ENCODE assay signal across 10 mouse cellular contexts in the genomic region with DNA sequence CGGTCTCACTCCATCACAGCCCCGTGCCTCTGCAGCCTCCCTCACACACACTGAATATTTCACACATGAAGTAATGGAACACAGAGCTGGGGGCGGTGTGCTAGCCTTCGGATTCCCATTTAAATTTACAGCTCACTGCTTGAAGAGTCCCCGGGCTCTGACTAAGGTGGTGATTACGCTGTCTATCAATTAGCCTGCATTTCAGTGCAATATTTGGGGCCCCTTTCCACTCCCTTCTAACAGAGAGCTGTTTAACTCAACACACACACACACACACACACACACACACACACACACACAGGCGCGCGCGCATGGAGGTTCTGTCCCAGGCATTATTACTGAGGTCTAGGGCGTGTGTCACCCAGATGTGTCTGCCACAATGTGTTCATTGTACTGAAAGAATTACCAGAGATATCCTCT. TPM values are rescaled to one million over a fixed set of nuclear protein-coding genes. Genes with fewer than 3 reads are reported as not detected.
DNase-seq lines count a peak whose midpoint lies in the region; ATAC-seq and TF ChIP-seq lines count a peak whose summit lies in the region.
"Had no signal": no experiment of that assay in that cellular context is flagged by ENCODE, and none has a peak within 500 bp of the region (broad histone marks: within the 10 kb centered on the region; RNA-seq: fewer than 3 reads in every experiment).

No protein-coding gene starts in this region.

- no peaks in the 10 kb centered on the region for H3K27me3 ChIP-seq in kidney, embryonic 14.5 days (ENCODE audit: control insufficient read depth, insufficient read depth, low read length)
- no peaks in the 10 kb centered on the region for H3K27me3 ChIP-seq in embryonic facial prominence, embryonic 10.5 days (replicated peaks; ENCODE audit: low read depth, poor library complexity, severe bottlenecking)
- no peaks in the 10 kb centered on the region for H3K27me3 ChIP-seq in forebrain, postnatal 0 days (ENCODE audit: insufficient read depth, low read length)
- H3K27me3 ChIP-seq in limb, embryonic 14.5 days (ENCODE audit: control insufficient read depth, insufficient read depth, low read length), result no peaks in the 10 kb centered on the region

- ATAC-seq in kidney, embryonic 14.5 days (ENCODE audit: low FRiP score, low TSS enrichment), result peak; percentile 77; the same call in 1 of the 2 replicates
- ATAC-seq in forebrain, postnatal 0 days, result peak; percentile 42
- peak; percentile 93 for ATAC-seq in limb, embryonic 14.5 days (ENCODE audit: low FRiP score, low read depth)
- ATAC-seq in erythroblast, adult 5-6 weeks (replicated peaks; ENCODE audit: low FRiP score, poor library complexity, severe bottlenecking), result no peak

- H3K36me3 ChIP-seq in kidney, embryonic 14.5 days (ENCODE audit: control insufficient read depth, insufficient read depth, low read length), result no peaks in the 10 kb centered on the region
- H3K36me3 ChIP-seq in embryonic facial prominence, embryonic 10.5 days (replicated peaks), result no peaks in the 10 kb centered on the region
- H3K36me3 ChIP-seq in forebrain, postnatal 0 days (ENCODE audit: insufficient read depth), result no peaks in the 10 kb centered on the region
- H3K36me3 ChIP-seq in limb, embryonic 14.5 days (ENCODE audit: control insufficient read depth, insufficient read depth, low read length), result no peaks in the 10 kb centered on the region

- H3K4me2 ChIP-seq in kidney, embryonic 14.5 days (replicated peaks; ENCODE audit: low read depth, low read length), result no peak overlapping the region
- no peak overlapping the region for H3K4me2 ChIP-seq in forebrain, postnatal 0 days (ENCODE audit: low read depth)
- 0 out of 2 replicates have a peak overlapping the region, but pooled peaks have one; percentile 23 for H3K4me2 ChIP-seq in limb, embryonic 14.5 days (replicated peaks; ENCODE audit: low read depth, low read length, severe bottlenecking)

- H3K4me1 ChIP-seq in kidney, embryonic 14.5 days (ENCODE audit: control insufficient read depth, insufficient read depth, low read length), result no peaks in the 10 kb centered on the region
- peaks cover 5% of the 10 kb centered on the region; the same call in 1 of the 2 replicates for H3K4me1 ChIP-seq in embryonic facial prominence, embryonic 10.5 days
- no peaks in the 10 kb centered on the region for H3K4me1 ChIP-seq in forebrain, postnatal 0 days (ENCODE audit: insufficient read depth)
- H3K4me1 ChIP-seq in limb, embryonic 14.5 days (ENCODE audit: control insufficient read depth, insufficient read depth, low read length), result peaks cover 18% of the 10 kb centered on the region

- H3K9ac ChIP-seq in kidney, embryonic 14.5 days (ENCODE audit: low read depth, low read length), result no peak overlapping the region
- H3K9ac ChIP-seq in forebrain, postnatal 0 days, result no peak overlapping the region
- no peak overlapping the region for H3K9ac ChIP-seq in limb, embryonic 14.5 days (ENCODE audit: low read depth, low read length, severe bottlenecking)

- no peak overlapping the region for H3K27ac ChIP-seq in kidney, embryonic 14.5 days (ENCODE audit: low read depth, low read length)
- H3K27ac ChIP-seq in embryonic facial prominence, embryonic 10.5 days (replicated peaks), result no peak overlapping the region
- H3K27ac ChIP-seq in forebrain, postnatal 0 days (ENCODE audit: low read depth, low read length), result no peak overlapping the region
- 0 out of 2 replicates have a peak overlapping the region, but pooled peaks have one; percentile 20 for H3K27ac ChIP-seq in limb, embryonic 14.5 days (replicated peaks; ENCODE audit: low read depth, low read length)

- DNase-seq in kidney, adult 9 months, result no peak
- peak; percentile 37 for DNase-seq in embryonic facial prominence, embryonic 10.5 days (ENCODE audit: low spot score)
- no peak for DNase-seq in forebrain, postnatal 0 days
- peak; percentile 78 for DNase-seq in limb, embryonic 14.5 days (ENCODE audit: low spot score)
- no peak for DNase-seq in MN1 (ENCODE audit: low spot score)
- DNase-seq: cerebellum, adult 2 months; thymus, postnatal 25 days had no signal

- no peak overlapping the region for H3K4me3 ChIP-seq in kidney, embryonic 14.5 days (ENCODE audit: low read length)
- no peak overlapping the region for H3K4me3 ChIP-seq in embryonic facial prominence, embryonic 10.5 days
- no peak overlapping the region for H3K4me3 ChIP-seq in forebrain, postnatal 0 days (ENCODE audit: low read depth, low read length)
- no peak overlapping the region for H3K4me3 ChIP-seq in limb, embryonic 14.5 days (replicated peaks; ENCODE audit: low read length)
- H3K4me3 ChIP-seq: erythroblast, embryonic 14.5 days had no signal

- TF ChIP-seq POLR2A in limb, embryonic 14.5 days (IDR thresholded peaks at IDR 0.05; ENCODE audit: borderline replicate concordance, extremely low read depth, insufficient read depth, insufficient read length), result no peak

- no peaks in the 10 kb centered on the region for H3K9me3 ChIP-seq in kidney, embryonic 14.5 days (ENCODE audit: control insufficient read depth, low read length)
- H3K9me3 ChIP-seq in embryonic facial prominence, embryonic 10.5 days, result no peaks in the 10 kb centered on the region
- no peaks in the 10 kb centered on the region for H3K9me3 ChIP-seq in forebrain, postnatal 0 days (ENCODE audit: low read length)
- H3K9me3 ChIP-seq in limb, embryonic 14.5 days (ENCODE audit: control insufficient read depth, low read length), result no peaks in the 10 kb centered on the region

- TF ChIP-seq CTCF in forebrain, postnatal 0 days (IDR thresholded peaks at IDR 0.05; ENCODE audit: low read depth), result no peak

- WGBS in kidney, embryonic 14.5 days, result 42% methylated on average over 11 of the region's 11 CpGs
- 74% methylated on average over 11 of the region's 11 CpGs for WGBS in embryonic facial prominence, embryonic 10.5 days
- 60% methylated on average over 11 of the region's 11 CpGs for WGBS in forebrain, postnatal 0 days
- 30% methylated on average over 11 of the region's 11 CpGs for WGBS in limb, embryonic 14.5 days

RNA-seq across cellular contexts. Expression of a gene that starts 31.2 kb away (rescaled TPM):
- polyA plus RNA-seq in kidney, embryonic 14.5 days (2014; fragmentation: Nextera tagmentation; extraction: Ambion mirVana), result 2.9 and 3.2 TPM in 2 replicates
- polyA plus RNA-seq in embryonic facial prominence, embryonic 10.5 days (2016; fragmentation: Nextera tagmentation; extraction: Ambion mirVana), result 6.9 and 10.4 TPM in 2 replicates
- 9.3 and 11.4 TPM in 2 replicates for total RNA-seq in forebrain, postnatal 0 days (2014; rRNA removed)
- 6.9 and 10.2 TPM in 2 replicates for polyA plus RNA-seq in forebrain, postnatal 0 days (2015; fragmentation: Nextera tagmentation; extraction: Ambion mirVana)
- polyA plus RNA-seq in limb, embryonic 14.5 days (2012; rRNA removed), result 6.3 and 6.8 TPM in 2 replicates
- polyA plus RNA-seq in limb, embryonic 14.5 days (2014; fragmentation: Nextera tagmentation; extraction: Ambion mirVana), result 14.9 and 15.7 TPM in 2 replicates
- 0.19 TPM in 1 of 2 replicates, not detected in the other for total RNA-seq in erythroblast, adult 5-6 weeks (2015; ENCODE audit: low replicate concordance)
- total RNA-seq in erythroblast, adult 5-6 weeks (2017; ENCODE audit: low replicate concordance), result 1.7 TPM in 1 of 2 replicates, not detected in the other
- polyA plus RNA-seq: erythroblast, embryonic 14.5 days had no signal

Comparison
In these comparisons a context has a peak if more than half of its experiments do, and no peak if none do; other contexts are left out.
1. DNase-seq: peak in embryonic facial prominence, embryonic 10.5 days (single experiment) and limb, embryonic 14.5 days (single experiment); none in kidney, adult 9 months (single experiment), forebrain, postnatal 0 days (single experiment) and MN1 (single experiment).